Mouse (Mus musculus) lung, embryonic 14.5 days (tissue): Measurements from ENCODE around the gene Aldoart2. TPM values are rescaled to one million over a fixed set of nuclear protein-coding genes. Genes with fewer than 3 reads are reported as not detected.

Experiments
- ATAC-seq: fragments of 200-750 bp; cut with Nextera tagmentation; 2 replicates; pipeline ENCODE4 v1.8.0; 2017; ENCODE audit warnings: mild to moderate bottlenecking, moderate TSS enrichment, moderate library complexity; ENCODE audit not compliant: insufficient read depth
- DNase-seq: peaks from one replicate; pipeline ENCODE4 v3.0.0-alpha.2; 2015
- H3K27ac ChIP-seq: fragments of 300-500 bp; sonication (generic); 2 replicates; pipeline ENCODE4 v1.5.1; 2014; ENCODE audit warnings: low read depth, mild to moderate bottlenecking, moderate library complexity
- H3K27me3 ChIP-seq: fragments of 300-500 bp; sonication (generic); 2 replicates; pipeline ENCODE4 v1.6.1; 2014; ENCODE audit warnings: low read length, control low read depth; ENCODE audit not compliant: insufficient read depth
- H3K36me3 ChIP-seq: fragments of 300-500 bp; sonication (generic); 2 replicates; pipeline ENCODE4 v1.6.1; 2014; ENCODE audit warnings: control low read depth; ENCODE audit not compliant: insufficient read depth
- H3K4me1 ChIP-seq: fragments of 300-500 bp; sonication (generic); 2 replicates; pipeline ENCODE4 v1.6.1; 2014; ENCODE audit warnings: antibody characterized with exemption, control low read depth; ENCODE audit not compliant: insufficient read depth
- H3K4me2 ChIP-seq: fragments of 300-500 bp; sonication (generic); 2 replicates; pipeline ENCODE4 v1.6.1; 2014; ENCODE audit warnings: mild to moderate bottlenecking
- H3K4me3 ChIP-seq: fragments of 300-500 bp; sonication (generic); 2 replicates; pipeline ENCODE4 v1.5.1; 2014; ENCODE audit warnings: low read depth, low read length
- H3K9ac ChIP-seq: fragments of 300-500 bp; sonication (generic); 2 replicates; pipeline ENCODE4 v1.6.1; 2014
- H3K9me3 ChIP-seq: fragments of 300-500 bp; sonication (generic); 2 replicates; pipeline ENCODE4 v1.6.1; 2016; ENCODE audit warnings: low read depth, low read length, control low read depth
- CTCF ChIP-seq: IDR thresholded peaks from 2 replicates; pipeline ENCODE4 v1.5.1; 2016; ENCODE audit warnings: antibody characterized with exemption, low read depth
- WGBS: fragments of 180-500 bp; shearing (Covaris S2); extraction: QIAGEN DNeasy Blood & Tissue Kit; methylation state at CpG from one replicate; pipeline ENCODE4 v1.1.7; 2014; 5-methylcytosine and 5-hydroxymethylcytosine counted together
- polyA plus RNA-seq: library from polyadenylated mRNA; unstranded; fragments of >200 nt; fragmentation: Nextera tagmentation; extraction: Ambion mirVana; gene quantifications from 2 replicates; pipeline ENCODE4 v1.2.1, GENCODE M21; 2014

Aldoart2 gene
- polyA plus RNA-seq, 1 experiment from 2014 or later, result not detected

- no peak overlapping the region for H3K27ac ChIP-seq
- no peak overlapping the region for H3K4me3 ChIP-seq
- H3K36me3 ChIP-seq, result no peaks in the 10 kb centered on the region
- H3K4me1 ChIP-seq, result no peaks in the 10 kb centered on the region
- 68% methylated on average over 9 of the region's 9 CpGs for WGBS
- H3K9me3 ChIP-seq, result no peaks in the 10 kb centered on the region
- no peak overlapping the region for H3K9ac ChIP-seq
- TF ChIP-seq CTCF, result 0 out of 2 replicates have a peak, but pooled peaks have one; percentile 5
- H3K27me3 ChIP-seq, result no peaks in the 10 kb centered on the region
- DNase-seq (no peak), ATAC-seq (no peak)
- no peak overlapping the region for H3K4me2 ChIP-seq
Measured at GRCm38 (mm10) chr12:55565867-55566266, 828 bp downstream of the Aldoart2 start.

DNA sequence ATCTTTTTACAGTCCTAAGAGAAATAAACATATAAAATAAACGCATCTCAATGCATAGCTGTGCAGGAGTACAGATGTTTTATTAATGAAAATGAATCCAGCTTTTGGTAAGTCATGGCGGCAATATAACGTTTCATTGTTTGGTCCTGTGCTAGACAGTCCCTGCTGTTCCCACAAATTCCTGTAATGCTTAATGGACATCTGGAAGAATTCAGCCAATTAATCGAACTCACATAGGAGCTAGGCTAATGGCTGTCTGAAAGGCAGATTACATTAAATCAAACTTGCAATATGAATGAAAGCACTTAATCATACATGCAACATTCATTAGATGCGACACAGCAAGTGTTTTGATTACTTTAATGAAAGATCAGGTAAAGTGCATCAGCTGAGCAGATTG lies 1.8 kb downstream of the Aldoart2 start:
- 66% methylated on average over 5 of the region's 5 CpGs for WGBS
- Histone ChIP-seq H3K9ac (no peak overlapping the region), H3K9me3 (no peaks in the 10 kb centered on the region), H3K4me1 (no peaks in the 10 kb centered on the region), H3K27ac (no peak overlapping the region), H3K4me3 (no peak overlapping the region), H3K4me2 (no peak overlapping the region), H3K36me3 (no peaks in the 10 kb centered on the region), H3K27me3 (no peaks in the 10 kb centered on the region)
- DNase-seq (no peak), ATAC-seq (no peak)
- TF ChIP-seq CTCF, result no peak

- Histone ChIP-seq H3K9ac (no peak overlapping the region), H3K4me3 (no peak overlapping the region), H3K27ac (no peak overlapping the region), H3K4me2 (no peak overlapping the region), H3K4me1 (no peaks in the 10 kb centered on the region), H3K36me3 (no peaks in the 10 kb centered on the region), H3K27me3 (no peaks in the 10 kb centered on the region), H3K9me3 (no peaks in the 10 kb centered on the region)
- no peak for DNase-seq
- 83% methylated on average over 3 of the region's 3 CpGs for WGBS
- ATAC-seq, result no peak
- no peak for TF ChIP-seq CTCF
Measured at GRCm38 (mm10) chr12:55568466-55568865, 3.4 kb downstream of the Aldoart2 start.

DNA sequence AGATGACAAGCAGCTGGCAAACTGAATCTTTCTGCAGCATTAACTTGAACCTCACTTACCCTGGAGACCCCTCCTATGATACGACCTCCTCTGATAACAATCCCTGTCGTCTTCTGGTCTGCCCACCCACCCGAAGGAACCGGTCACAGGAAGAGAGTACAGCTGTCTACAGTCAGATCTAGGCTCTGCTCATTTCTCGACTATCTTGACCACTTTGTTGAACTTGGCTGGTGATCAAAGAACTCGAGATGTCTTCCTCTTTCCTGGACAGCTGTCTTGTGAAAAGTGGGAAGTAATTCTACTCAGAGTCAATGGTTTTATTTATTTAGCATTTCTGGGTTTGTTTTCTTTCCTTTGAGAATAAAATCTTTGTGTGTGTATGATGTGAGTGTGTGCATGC lies 4.6 kb downstream of the Aldoart2 start:
- DNase-seq (peak; percentile 62), ATAC-seq (no peak)
- Histone ChIP-seq H3K9ac (no peak overlapping the region), H3K4me3 (no peak overlapping the region), H3K36me3 (no peaks in the 10 kb centered on the region), H3K4me1 (no peaks in the 10 kb centered on the region), H3K9me3 (no peaks in the 10 kb centered on the region), H3K27me3 (no peaks in the 10 kb centered on the region), H3K4me2 (no peak overlapping the region), H3K27ac (no peak overlapping the region)
- WGBS, result 19% methylated on average over 6 of the region's 6 CpGs
- no peak for TF ChIP-seq CTCF

- 87% methylated on average over 9 of the region's 9 CpGs for WGBS
- H3K27ac ChIP-seq, result no peak overlapping the region
- no peaks in the 10 kb centered on the region for H3K36me3 ChIP-seq
Measured at GRCm38 (mm10) chr12:55570646-55571045, 5.6 kb downstream of the Aldoart2 start.

DNA sequence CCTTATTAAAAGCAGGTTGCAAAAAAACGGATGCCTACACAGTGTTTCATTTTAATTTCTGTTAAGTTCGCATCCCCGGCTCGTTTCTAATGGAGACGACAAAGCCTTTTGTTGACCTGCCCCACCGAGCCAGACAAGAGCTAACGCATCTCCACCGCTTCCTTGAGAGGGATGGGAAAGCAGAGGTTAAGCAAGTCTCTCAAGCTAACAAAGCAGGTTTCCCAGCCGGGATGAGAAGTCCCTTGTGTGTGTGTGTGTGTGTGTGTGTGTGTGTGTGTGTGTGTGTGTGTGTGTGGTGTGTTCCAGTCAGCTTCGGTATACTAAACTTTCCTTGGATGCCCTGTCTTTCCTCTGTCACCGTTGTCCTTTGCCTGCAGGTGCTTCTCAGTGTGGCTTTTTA lies 6.1 kb downstream of the Aldoart2 start:
- no peak for DNase-seq
- no peak overlapping the region for H3K4me2 ChIP-seq

More at GRCm38 (mm10) chr12:55570646-55571045, 5.6 kb downstream of the Aldoart2 start:
- no peak for DNase-seq
- no peaks in the 10 kb centered on the region for H3K4me1 ChIP-seq
- H3K9me3 ChIP-seq, result no peaks in the 10 kb centered on the region
- ATAC-seq, result no peak
- H3K27me3 ChIP-seq, result no peaks in the 10 kb centered on the region
- no peak overlapping the region for H3K4me2 ChIP-seq
- no peak for TF ChIP-seq CTCF
- no peak overlapping the region for H3K4me3 ChIP-seq
- H3K9ac ChIP-seq, result no peak overlapping the region

GRCm38 (mm10) chr12:55571661-55572060 lies 6.6 kb downstream of the Aldoart2 start:
- Histone ChIP-seq H3K4me1 (no peaks in the 10 kb centered on the region), H3K9ac (no peak overlapping the region), H3K27me3 (no peaks in the 10 kb centered on the region), H3K27ac (no peak overlapping the region), H3K9me3 (no peaks in the 10 kb centered on the region), H3K36me3 (no peaks in the 10 kb centered on the region), H3K4me2 (no peak overlapping the region), H3K4me3 (no peak overlapping the region)
- no peak for ATAC-seq
- WGBS, result 75% methylated on average over 10 of the region's 10 CpGs
- no peak for DNase-seq
- TF ChIP-seq CTCF, result no peak

More for the DNA sequence above, 6.1 kb downstream of the Aldoart2 start:
- H3K4me1 ChIP-seq, result no peaks in the 10 kb centered on the region
- H3K27ac ChIP-seq, result no peak overlapping the region
- no peaks in the 10 kb centered on the region for H3K36me3 ChIP-seq
- ATAC-seq, result no peak
- H3K27me3 ChIP-seq, result no peaks in the 10 kb centered on the region
- no peak overlapping the region for H3K4me3 ChIP-seq
- 83% methylated on average over 11 of the region's 11 CpGs for WGBS
- TF ChIP-seq CTCF, result no peak
- no peaks in the 10 kb centered on the region for H3K9me3 ChIP-seq
- H3K9ac ChIP-seq, result no peak overlapping the region

GRCm38 (mm10) chr12:55573089-55573488 lies 8.1 kb downstream of the Aldoart2 start:
- Histone ChIP-seq H3K27me3 (no peaks in the 10 kb centered on the region), H3K9me3 (no peaks in the 10 kb centered on the region), H3K36me3 (no peaks in the 10 kb centered on the region), H3K9ac (no peak overlapping the region), H3K4me1 (no peaks in the 10 kb centered on the region), H3K4me2 (no peak overlapping the region), H3K27ac (no peak overlapping the region), H3K4me3 (no peak overlapping the region)
- DNase-seq (no peak), ATAC-seq (no peak)
- 0 out of 2 replicates have a peak, but pooled peaks have one; percentile 20 for TF ChIP-seq CTCF
